Mouse (Mus musculus) G1E (cell line): ENCODE results near the gene Galnt2. TPM values are rescaled to one million over a fixed set of nuclear protein-coding genes. Genes with fewer than 3 reads are reported as not detected.
A peak's percentile ranks its signal among the peaks of the same experiment; 100 is the strongest.

ENCODE experiments used
- ATAC-seq: 2 replicates; pipeline ENCODE4 v1.8.0; 2016; ENCODE audit warnings: mild to moderate bottlenecking; ENCODE audit not compliant: insufficient number of reproducible peaks, poor library complexity, low FRiP score, severe bottlenecking; ENCODE audit errors: extremely low read depth
- DNase-seq: peaks from one replicate; pipeline ENCODE4 v3.0.0; 2012; ENCODE audit warnings: low spot score
- H3K27me3 ChIP-seq: 2 replicates; pipeline ENCODE4 v1.6.1; 2012; ENCODE audit warnings: mild to moderate bottlenecking, low read length, inconsistent platforms; ENCODE audit not compliant: insufficient read depth
- H3K36me3 ChIP-seq: replicated peaks from 2 replicates; pipeline ENCODE3; 2012; ENCODE audit warnings: mild to moderate bottlenecking, inconsistent platforms
- H3K4me1 ChIP-seq: 2 replicates; pipeline ENCODE4 v1.6.1; 2012; ENCODE audit warnings: low read depth, low read length, inconsistent platforms, mixed read lengths; ENCODE audit not compliant: insufficient read depth
- H3K4me3 ChIP-seq: 2 replicates; pipeline ENCODE4 v1.5.1; 2012; ENCODE audit warnings: low read depth, mild to moderate bottlenecking, inconsistent platforms, low read length, moderate library complexity, mixed read lengths
- H3K9me3 ChIP-seq: replicated peaks from 2 replicates; pipeline ENCODE4 v1.6.1; 2012; ENCODE audit warnings: inconsistent platforms
- CTCF ChIP-seq: IDR thresholded peaks from 2 replicates; pipeline ENCODE4 v1.5.1; 2012; ENCODE audit warnings: low read depth, low read length, inconsistent platforms, mixed read lengths
- GATA1 ChIP-seq: IDR thresholded peaks from 2 replicates; pipeline ENCODE4 v1.6.1; 2012; ENCODE audit warnings: borderline replicate concordance, low read length, inconsistent platforms, mixed read lengths
- GATA2 ChIP-seq: IDR thresholded peaks from 2 replicates; pipeline ENCODE4 v1.6.1; 2012; ENCODE audit warnings: low read depth, low read length, inconsistent platforms, borderline replicate concordance
- POLR2AphosphoS5 ChIP-seq: IDR thresholded peaks from 2 replicates; pipeline ENCODE4 v1.6.1; 2012; ENCODE audit warnings: low read depth, low read length, inconsistent platforms; ENCODE audit not compliant: insufficient replicate concordance
- TAL1 ChIP-seq: conservative IDR thresholded peaks from 2 replicates; pipeline ENCODE4 v1.6.1; 2012; ENCODE audit warnings: low read depth, low read length, inconsistent platforms, mixed read lengths
- polyA plus RNA-seq: library from polyadenylated mRNA; stranded (reverse); fragments of >175 nt; gene quantifications from 2 replicates; pipeline ENCODE4 v1.2.3, GENCODE M21; 2012
- total RNA-seq, 2 experiments: library from RNA; stranded (forward) in 1 of 2; stranded (reverse) in 1 of 2; fragments of 200-1000 nt in 1 of 2; fragments of >200 nt in 1 of 2; fragmentation: Nextera tagmentation in 1 of 2; gene quantifications; 2 replicates each; pipeline ENCODE4 v1.2.3; 2014 to 2017

Gene Galnt2
- total and polyA plus RNA-seq, 3 experiments, result not detected

- Histone ChIP-seq H3K4me1 (no peaks in the 10 kb centered on the region), H3K4me3 (no peak overlapping the region), H3K9me3 (peaks cover 15% of the 10 kb centered on the region), H3K27me3 (no peaks in the 10 kb centered on the region), H3K36me3 (no peaks in the 10 kb centered on the region)
- ATAC-seq (no peak), DNase-seq (no peak)
- TF ChIP-seq POLR2AphosphoS5, result no peak
- TF ChIP-seq GATA2, result no peak
- no peak for TF ChIP-seq TAL1
These were observed 132.1 kb downstream of the Galnt2 start for GRCm38 (mm10) chr8:124363337-124363736.

GRCm38 (mm10) chr8:124368213-124368612 lies 137.0 kb downstream of the Galnt2 start:
- peak; percentile 17 for DNase-seq
- peaks cover 31% of the 10 kb centered on the region for H3K9me3 ChIP-seq
- H3K36me3 ChIP-seq, result no peaks in the 10 kb centered on the region
- no peak for ATAC-seq
- peak; percentile 38; the same call in 1 of the 2 replicates for TF ChIP-seq CTCF
- no peak for TF ChIP-seq GATA2
- no peak for TF ChIP-seq POLR2AphosphoS5
- TF ChIP-seq GATA1, result no peak
- no peak for TF ChIP-seq TAL1
- H3K4me3 ChIP-seq, result no peak overlapping the region
- no peaks in the 10 kb centered on the region for H3K4me1 ChIP-seq
- H3K27me3 ChIP-seq, result no peaks in the 10 kb centered on the region

GRCm38 (mm10) chr8:124370422-124371183 lies 139.4 kb downstream of the Galnt2 start:
- Histone ChIP-seq H3K27me3 (no peaks in the 10 kb centered on the region), H3K36me3 (no peaks in the 10 kb centered on the region), H3K4me1 (no peaks in the 10 kb centered on the region), H3K4me3 (no peak overlapping the region), H3K9me3 (peaks cover 36% of the 10 kb centered on the region)
- ATAC-seq, result no peak
- no peak for TF ChIP-seq GATA2
- TF ChIP-seq TAL1, result no peak
- TF ChIP-seq POLR2AphosphoS5, result no peak
- TF ChIP-seq CTCF, result no peak
- TF ChIP-seq GATA1, result no peak
- DNase-seq, result no peak

- DNase-seq (no peak), ATAC-seq (no peak)
- Histone ChIP-seq H3K27me3 (no peaks in the 10 kb centered on the region), H3K9me3 (peaks cover 44% of the 10 kb centered on the region), H3K36me3 (no peaks in the 10 kb centered on the region), H3K4me3 (no peak overlapping the region), H3K4me1 (no peaks in the 10 kb centered on the region)
- TF ChIP-seq GATA2, result no peak
- no peak for TF ChIP-seq TAL1
- no peak for TF ChIP-seq CTCF
- TF ChIP-seq POLR2AphosphoS5, result no peak
- TF ChIP-seq GATA1, result no peak
These were observed 140.4 kb downstream of the Galnt2 start for GRCm38 (mm10) chr8:124371410-124372123.

- H3K27me3 ChIP-seq, result no peaks in the 10 kb centered on the region
- peaks cover 54% of the 10 kb centered on the region for H3K9me3 ChIP-seq
- DNase-seq (no peak), ATAC-seq (no peak)
- H3K36me3 ChIP-seq, result no peaks in the 10 kb centered on the region
- H3K4me1 ChIP-seq, result no peaks in the 10 kb centered on the region
- H3K4me3 ChIP-seq, result no peak overlapping the region
- no peak for TF ChIP-seq TAL1
These were observed 142.6 kb downstream of the Galnt2 start for GRCm38 (mm10) chr8:124373753-124374152.

- no peaks in the 10 kb centered on the region for H3K36me3 ChIP-seq
- DNase-seq (no peak), ATAC-seq (no peak)
- no peak overlapping the region for H3K4me3 ChIP-seq
- no peak for TF ChIP-seq GATA2
- no peak for TF ChIP-seq TAL1
- no peak for TF ChIP-seq CTCF
- TF ChIP-seq POLR2AphosphoS5, result no peak
- TF ChIP-seq GATA1, result no peak
- peaks cover 51% of the 10 kb centered on the region for H3K9me3 ChIP-seq
- H3K4me1 ChIP-seq, result no peaks in the 10 kb centered on the region
- no peaks in the 10 kb centered on the region for H3K27me3 ChIP-seq
These were observed 144.0 kb downstream of the Galnt2 start for GRCm38 (mm10) chr8:124375168-124375567.
